Mouse (Mus musculus): ENCODE results near the gene Yap1.

GRCm38 (mm10) chr9:7907351-7907985 lies 96.9 kb downstream of the Yap1 start:
- TF ChIP-seq POLR2A (IDR thresholded peaks at IDR 0.05; ENCODE audit: low read depth, low read length) (no peak), CTCF (IDR thresholded peaks at IDR 0.05; ENCODE audit: borderline replicate concordance, insufficient read depth, low read length) (no peak)

Data from embryonic fibroblast, embryonic 13.5 days (primary cell).